Mouse (Mus musculus) right cerebral cortex, postnatal 4 days (tissue): ENCODE measurements around the gene Zfp365.
A peak's percentile ranks its signal among the peaks of the same experiment; 100 is the strongest.

Experiments
- DNase-seq: peaks from one replicate; pipeline ENCODE4 v3.0.0-alpha.2; 2022

Gene Zfp365

GRCm38 (mm10) chr10:67901179-67901578 is 11.3 kb downstream of the Zfp365 start:
- no peak for DNase-seq

- no peak for DNase-seq
Measured at GRCm38 (mm10) chr10:67898949-67899675, 13.3 kb downstream of the Zfp365 start.

- no peak for DNase-seq
Measured at GRCm38 (mm10) chr10:67898355-67898935, 14.0 kb downstream of the Zfp365 start.

GRCm38 (mm10) chr10:67897281-67897680 is 15.2 kb downstream of the Zfp365 start:
- no peak for DNase-seq

GRCm38 (mm10) chr10:67894683-67895082 is 17.8 kb downstream of the Zfp365 start:
- DNase-seq = no peak

- DNase-seq = peak; percentile 37
Measured at GRCm38 (mm10) chr10:67894059-67894458, 18.4 kb downstream of the Zfp365 start.

GRCm38 (mm10) chr10:67893226-67893625 is 19.2 kb downstream of the Zfp365 start:
- no peak for DNase-seq

GRCm38 (mm10) chr10:67891126-67891525 is 21.3 kb downstream of the Zfp365 start:
- no peak for DNase-seq

- no peak for DNase-seq
Measured at GRCm38 (mm10) chr10:67887971-67888370, 24.5 kb downstream of the Zfp365 start.

GRCm38 (mm10) chr10:67880692-67881091 is 31.8 kb downstream of the Zfp365 start:
- no peak for DNase-seq

- DNase-seq = peak; percentile 78
Measured at GRCm38 (mm10) chr10:67871811-67872210, 40.7 kb downstream of the Zfp365 start.

- DNase-seq = no peak
Measured at GRCm38 (mm10) chr10:67868234-67868633, 44.2 kb downstream of the Zfp365 start.

- DNase-seq = no peak
Measured at GRCm38 (mm10) chr10:67865841-67866240, 46.6 kb downstream of the Zfp365 start.

- DNase-seq = no peak
Measured at GRCm38 (mm10) chr10:67865063-67865462, 47.4 kb downstream of the Zfp365 start.

- peak; percentile 33 for DNase-seq
Measured at GRCm38 (mm10) chr10:67862331-67862730, 50.1 kb downstream of the Zfp365 start.

GRCm38 (mm10) chr10:67858878-67859277 is 53.6 kb downstream of the Zfp365 start:
- peak; percentile 77 for DNase-seq

- no peak for DNase-seq
Measured at GRCm38 (mm10) chr10:67857561-67857906, 54.9 kb downstream of the Zfp365 start.

- DNase-seq = no peak
Measured at GRCm38 (mm10) chr10:67856791-67857560, 55.5 kb downstream of the Zfp365 start.

- peak; percentile 21 for DNase-seq
Measured at GRCm38 (mm10) chr10:67855760-67856159, 56.7 kb downstream of the Zfp365 start.

GRCm38 (mm10) chr10:67852411-67852810 is 60.1 kb downstream of the Zfp365 start:
- no peak for DNase-seq

- no peak for DNase-seq
Measured at GRCm38 (mm10) chr10:67851079-67851478, 61.4 kb downstream of the Zfp365 start.

GRCm38 (mm10) chr10:67846016-67846650 is 66.3 kb downstream of the Zfp365 start:
- no peak for DNase-seq

- no peak for DNase-seq
Measured at GRCm38 (mm10) chr10:67841596-67841995, 70.9 kb downstream of the Zfp365 start.
